Mouse (Mus musculus): ENCODE results near the gene Rbm4b.

- TF ChIP-seq POLR2A (IDR thresholded peaks at IDR 0.05; ENCODE audit: insufficient read length, low read depth) (no peak), POLR2AphosphoS2 (IDR thresholded peaks at IDR 0.05; ENCODE audit: insufficient read length, low read depth) (no peak), USF1 (IDR thresholded peaks at IDR 0.05; ENCODE audit: low read depth) (no peak), MYOG (IDR thresholded peaks at IDR 0.05; ENCODE audit: control insufficient read depth in 1 of 3, insufficient read depth in 1 of 3, insufficient read length in 2 of 3, low read depth in 2 of 3) (no peak), E2F4 (IDR thresholded peaks at IDR 0.05; ENCODE audit: insufficient read depth) (no peak), REST (IDR thresholded peaks at IDR 0.05; ENCODE audit: insufficient read depth, insufficient read length) (no peak), MAX (IDR thresholded peaks at IDR 0.05; ENCODE audit: low read depth) (no peak), TCF12 (IDR thresholded peaks at IDR 0.05; ENCODE audit: insufficient read depth, poor library complexity, severe bottlenecking) (no peak), SRF (IDR thresholded peaks at IDR 0.05; ENCODE audit: control insufficient read depth, insufficient read length, low read depth) (no peak), CEBPB (IDR thresholded peaks at IDR 0.05; ENCODE audit: insufficient read depth, poor library complexity, severe bottlenecking) (no peak), TCF3 (IDR thresholded peaks at IDR 0.05; ENCODE audit: insufficient read length, low read depth) (no peak)
These were observed 6.3 kb upstream of the Rbm4b start for GRCm38 (mm10) chr19:4749975-4750374.

Data from myocyte (in vitro differentiated cells).